Mouse (Mus musculus): ENCODE measurements around the gene Rnpep. TPM values are rescaled to one million over a fixed set of nuclear protein-coding genes. Genes with fewer than 3 reads are reported as not detected.
"Not testable (repeated sequence)": the region's sequence is repeated elsewhere in the genome, so short reads cannot be mapped to it uniquely, and the experiment has no call there.

Gene Rnpep
- polyA plus RNA-seq, 1 experiment from 2014 or later, result 103 TPM

DNA sequence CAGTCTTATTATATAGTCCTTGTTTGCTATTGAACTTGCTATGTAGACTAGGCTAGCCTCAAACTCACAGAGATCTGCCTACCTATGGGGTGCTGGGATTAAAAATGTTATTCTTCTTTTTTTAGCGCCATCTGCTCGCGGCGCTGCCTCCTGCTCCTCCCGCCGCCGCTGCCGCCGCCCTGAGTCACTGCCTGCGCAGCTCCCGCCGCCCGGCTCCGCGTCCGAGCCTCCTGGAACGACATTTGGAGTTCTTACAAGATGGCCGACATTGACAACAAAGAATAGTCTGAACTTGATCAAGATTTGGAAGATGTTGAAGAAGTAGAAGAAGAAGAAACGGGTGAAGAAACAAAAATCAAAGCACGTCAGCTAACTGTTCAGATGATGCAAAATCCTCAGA is 52.0 kb downstream of the Rnpep start:
- H3K9me3 ChIP-seq; H3K4me3 ChIP-seq (replicated peaks); H3K4me2 ChIP-seq; H3K27me3 ChIP-seq; H3K27ac ChIP-seq; H3K4me1 ChIP-seq (replicated peaks); H3K9ac ChIP-seq (replicated peaks); H3K36me3 ChIP-seq; ATAC-seq (ENCODE audit: insufficient number of reproducible peaks, insufficient read depth, low FRiP score, low TSS enrichment, low read depth): not testable (repeated sequence)
- WGBS, result 78% methylated on average over 20 of the region's 20 CpGs

DNA sequence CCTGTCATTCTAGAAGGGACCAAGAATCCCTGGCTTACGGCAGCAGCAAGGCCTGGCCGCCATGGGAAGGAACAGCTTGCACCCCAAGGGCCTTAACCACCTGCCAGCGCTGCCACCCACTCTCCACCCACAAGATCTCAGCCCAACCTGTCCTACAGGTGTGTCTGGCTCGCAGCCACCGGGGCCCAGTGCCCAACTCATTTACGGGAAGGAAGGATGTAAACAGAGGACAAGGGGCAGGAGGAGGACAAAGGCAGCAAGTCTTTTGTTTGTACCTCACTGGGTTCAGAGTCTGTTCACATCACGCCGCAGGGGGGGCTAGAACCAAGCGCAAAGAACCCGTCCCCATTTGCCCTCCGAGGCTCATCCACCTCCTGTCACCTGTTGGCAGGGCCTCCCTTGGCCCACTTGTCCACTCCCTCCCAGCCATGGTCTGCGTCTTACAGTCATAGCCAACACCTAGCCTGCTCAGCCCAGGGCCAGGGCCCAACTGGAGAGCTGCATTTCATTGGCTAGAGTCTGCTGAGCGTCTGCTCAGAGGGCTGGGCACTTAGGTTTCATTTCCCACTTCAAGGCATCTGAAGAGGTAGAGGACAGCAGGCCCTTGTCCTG is 56.4 kb downstream of the Rnpep start:
- H3K36me3 ChIP-seq, result no peaks in the 10 kb centered on the region
- H3K9me3 ChIP-seq, result no peaks in the 10 kb centered on the region
- no peak overlapping the region for H3K9ac ChIP-seq (replicated peaks)
- no peak overlapping the region for H3K4me3 ChIP-seq (replicated peaks)
- ATAC-seq (ENCODE audit: insufficient number of reproducible peaks, insufficient read depth, low FRiP score, low TSS enrichment, low read depth), result no peak
- H3K27ac ChIP-seq, result no peak overlapping the region
- WGBS, result 81% methylated on average over 13 of the region's 13 CpGs
- no peaks in the 10 kb centered on the region for H3K4me1 ChIP-seq (replicated peaks)
- H3K4me2 ChIP-seq, result no peak overlapping the region
- no peaks in the 10 kb centered on the region for H3K27me3 ChIP-seq

DNA sequence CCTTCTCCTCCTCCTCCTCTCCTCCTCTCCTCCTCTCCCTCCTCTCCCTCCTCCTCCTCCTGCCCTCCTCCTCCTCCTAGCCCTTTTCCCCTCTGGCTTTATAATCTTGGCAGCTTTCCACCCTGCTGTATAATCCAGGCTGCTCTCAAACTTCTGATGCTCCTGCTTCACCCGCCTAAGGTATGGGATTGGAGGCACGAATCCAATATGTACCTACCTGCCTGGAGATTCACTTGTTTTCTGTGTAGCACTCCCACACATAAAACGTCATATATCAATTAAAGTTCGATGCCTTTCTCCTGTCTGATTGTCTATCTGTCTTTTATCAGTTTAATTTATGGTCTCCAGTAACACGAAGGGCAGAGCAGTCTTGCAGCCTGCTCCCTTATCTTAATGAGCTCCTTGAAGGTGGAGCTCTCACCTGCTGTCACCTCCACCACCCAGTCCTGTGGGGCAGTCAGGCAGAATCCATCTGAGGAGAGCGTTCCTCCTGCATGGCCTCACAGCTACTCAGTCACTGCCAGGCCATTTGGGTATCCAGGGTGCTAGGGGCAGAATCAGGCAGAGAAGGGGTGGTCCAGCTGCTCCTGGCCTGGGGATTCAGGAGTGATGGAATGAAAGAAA is 58.8 kb downstream of the Rnpep start:
- H3K4me3 ChIP-seq (replicated peaks), result no peak overlapping the region
- no peaks in the 10 kb centered on the region for H3K4me1 ChIP-seq (replicated peaks)
- H3K27me3 ChIP-seq, result no peaks in the 10 kb centered on the region
- WGBS, result 39% methylated on average over 6 of the region's 6 CpGs
- no peaks in the 10 kb centered on the region for H3K36me3 ChIP-seq
- H3K27ac ChIP-seq, result no peak overlapping the region
- no peak overlapping the region for H3K4me2 ChIP-seq
- no peak for ATAC-seq (ENCODE audit: insufficient number of reproducible peaks, insufficient read depth, low FRiP score, low TSS enrichment, low read depth)
- H3K9ac ChIP-seq (replicated peaks), result no peak overlapping the region
- H3K9me3 ChIP-seq, result no peaks in the 10 kb centered on the region

GRCm38 (mm10) chr1:135224147-135224546 is 59.7 kb downstream of the Rnpep start:
- no peak overlapping the region for H3K4me3 ChIP-seq (replicated peaks)
- WGBS, result 80% methylated on average over 3 of the region's 3 CpGs
- no peaks in the 10 kb centered on the region for H3K9me3 ChIP-seq
- no peaks in the 10 kb centered on the region for H3K36me3 ChIP-seq
- H3K4me1 ChIP-seq (replicated peaks), result no peaks in the 10 kb centered on the region
- H3K27ac ChIP-seq, result no peak overlapping the region
- H3K9ac ChIP-seq (replicated peaks), result no peak overlapping the region
- no peak for ATAC-seq (ENCODE audit: insufficient number of reproducible peaks, insufficient read depth, low FRiP score, low TSS enrichment, low read depth)
- no peak overlapping the region for H3K4me2 ChIP-seq
- H3K27me3 ChIP-seq, result no peaks in the 10 kb centered on the region

DNA sequence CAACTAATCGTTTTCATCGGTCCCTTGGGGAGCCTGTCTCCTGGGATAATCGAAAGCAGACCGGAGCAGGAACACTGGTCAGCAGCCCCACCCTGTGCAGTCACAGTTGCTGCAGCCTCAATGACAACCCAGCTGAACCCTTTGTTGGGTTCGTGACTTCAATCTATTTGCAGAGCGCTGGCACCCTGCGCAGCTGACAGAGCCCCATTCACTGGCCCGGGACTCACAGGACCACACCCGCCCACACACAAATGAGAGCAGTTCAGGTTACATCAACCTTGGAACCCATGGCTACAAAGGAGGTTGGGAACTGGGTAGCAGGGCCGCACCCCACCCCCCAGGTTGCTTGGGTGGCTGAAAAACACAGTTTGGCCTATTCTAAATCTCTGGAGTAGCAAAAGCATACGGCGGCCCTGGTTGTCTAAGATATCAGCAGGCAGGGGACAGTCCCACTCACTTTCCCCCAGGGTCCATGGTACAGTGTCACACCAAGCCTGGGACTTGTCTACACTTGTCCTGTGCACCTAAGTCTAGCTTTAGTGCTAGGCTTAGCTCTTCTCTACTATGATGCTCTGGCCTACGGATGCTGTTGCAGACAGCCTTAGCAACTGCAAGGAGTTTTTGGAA is 66.2 kb downstream of the Rnpep start:
- Histone ChIP-seq H3K4me3 (replicated peaks) (no peak overlapping the region), H3K9ac (replicated peaks) (no peak overlapping the region), H3K9me3 (no peaks in the 10 kb centered on the region), H3K27me3 (no peaks in the 10 kb centered on the region), H3K36me3 (no peaks in the 10 kb centered on the region), H3K4me2 (no peak overlapping the region), H3K4me1 (replicated peaks) (peaks cover 8% of the 10 kb centered on the region), H3K27ac (no peak overlapping the region)
- ATAC-seq (ENCODE audit: insufficient number of reproducible peaks, insufficient read depth, low FRiP score, low TSS enrichment, low read depth), result peak; percentile 10; the same call in 1 of the 2 replicates
- 54% methylated on average over 13 of the region's 13 CpGs for WGBS

- Histone ChIP-seq H3K9me3 (no peaks in the 10 kb centered on the region), H3K9ac (replicated peaks) (no peak overlapping the region), H3K4me3 (replicated peaks) (no peak overlapping the region), H3K27me3 (no peaks in the 10 kb centered on the region), H3K27ac (no peak overlapping the region), H3K4me1 (replicated peaks) (peaks cover 8% of the 10 kb centered on the region), H3K4me2 (no peak overlapping the region), H3K36me3 (no peaks in the 10 kb centered on the region)
- no peak for ATAC-seq (ENCODE audit: insufficient number of reproducible peaks, insufficient read depth, low FRiP score, low TSS enrichment, low read depth)
- 83% methylated on average over 9 of the region's 9 CpGs for WGBS
These were observed 69.9 kb downstream of the Rnpep start for GRCm38 (mm10) chr1:135213772-135214640.

Other genes with a start within 250 kb of the Rnpep start
- 1.5 and 1.6 TPM in 2 replicates for gene Lgr6, start 178.8 kb downstream of the Rnpep start, polyA plus RNA-seq (2016; fragmentation: Nextera tagmentation; extraction: Ambion mirVana)
- gene Ptpn7, start 151.4 kb downstream of the Rnpep start, polyA plus RNA-seq (2016; fragmentation: Nextera tagmentation; extraction: Ambion mirVana), result 1.1 and 1.5 TPM in 2 replicates
- 51.8 and 57.7 TPM in 2 replicates for gene Arl8a, start 137.3 kb downstream of the Rnpep start, polyA plus RNA-seq (2016; fragmentation: Nextera tagmentation; extraction: Ambion mirVana)
- not detected in 2 replicates for gene Gpr37l1, start 116.4 kb downstream of the Rnpep start, polyA plus RNA-seq (2016; fragmentation: Nextera tagmentation; extraction: Ambion mirVana)
- 5.7 and 6.0 TPM in 2 replicates for gene Elf3, start 25.5 kb downstream of the Rnpep start, polyA plus RNA-seq (2016; fragmentation: Nextera tagmentation; extraction: Ambion mirVana)
- gene Timm17a, start 29.7 kb upstream of the Rnpep start, polyA plus RNA-seq (2016; fragmentation: Nextera tagmentation; extraction: Ambion mirVana), result 193 and 194 TPM in 2 replicates
- gene Lmod1, start 40.7 kb upstream of the Rnpep start, polyA plus RNA-seq (2016; fragmentation: Nextera tagmentation; extraction: Ambion mirVana), result 0.29 and 0.42 TPM in 2 replicates
- gene Shisa4, start 91.2 kb upstream of the Rnpep start, polyA plus RNA-seq (2016; fragmentation: Nextera tagmentation; extraction: Ambion mirVana), result 41.5 and 43.7 TPM in 2 replicates
- gene Ipo9, start 146.4 kb upstream of the Rnpep start, polyA plus RNA-seq (2016; fragmentation: Nextera tagmentation; extraction: Ambion mirVana), result 185 and 188 TPM in 2 replicates

All from limb, embryonic 12.5 days (tissue).